Mouse (Mus musculus): ENCODE measurements at regions not wholly inside any gene's neighbourhood (a gene's known extent, or its start where the extent isn't known, plus 50 kb on each side); places are given as distances from the start of the nearest gene placed in this dataset.

- Histone ChIP-seq H3K4me1 (ENCODE audit: insufficient read depth, low read length) (no peaks in the 10 kb centered on the region), H3K36me3 (ENCODE audit: insufficient read depth, low read length) (no peaks in the 10 kb centered on the region), H3K4me3 (ENCODE audit: low read length) (no peak overlapping the region), H3K9ac (replicated peaks; ENCODE audit: low read length) (no peak overlapping the region), H3K27me3 (ENCODE audit: insufficient read depth, low read length) (no peaks in the 10 kb centered on the region), H3K4me2 (ENCODE audit: low read depth, low read length) (no peak overlapping the region), H3K9me3 (ENCODE audit: low read length) (no peaks in the 10 kb centered on the region), H3K27ac (no peak overlapping the region)
- 87% methylated on average over 5 of the region's 5 CpGs for WGBS
- no peak for ATAC-seq
- no peak for TF ChIP-seq CTCF (IDR thresholded peaks at IDR 0.05; ENCODE audit: low read depth)
- no peak for DNase-seq (ENCODE audit: low spot score)
Measured at GRCm38 (mm10) chr10:118797256-118797655, 72.8 kb downstream of the Dyrk2 start.

- ATAC-seq: no peak
- Histone ChIP-seq H3K9ac (replicated peaks; ENCODE audit: low read length) (no peak overlapping the region), H3K4me1 (ENCODE audit: insufficient read depth, low read length) (no peaks in the 10 kb centered on the region), H3K27me3 (ENCODE audit: insufficient read depth, low read length) (no peaks in the 10 kb centered on the region), H3K27ac (no peak overlapping the region), H3K4me2 (ENCODE audit: low read depth, low read length) (no peak overlapping the region), H3K36me3 (ENCODE audit: insufficient read depth, low read length) (no peaks in the 10 kb centered on the region), H3K9me3 (ENCODE audit: low read length) (no peaks in the 10 kb centered on the region), H3K4me3 (ENCODE audit: low read length) (no peak overlapping the region)
- 93% methylated on average over 8 of the region's 8 CpGs for WGBS
- DNase-seq (ENCODE audit: low spot score): no peak
- TF ChIP-seq CTCF (IDR thresholded peaks at IDR 0.05; ENCODE audit: low read depth): no peak
Measured at GRCm38 (mm10) chr10:118799767-118800166, 70.2 kb downstream of the Dyrk2 start.

GRCm38 (mm10) chr10:118803922-118804557 is 66.0 kb downstream of the Dyrk2 start:
- WGBS: 85% methylated on average over 20 of the region's 20 CpGs
- Histone ChIP-seq H3K9ac (replicated peaks; ENCODE audit: low read length) (no peak overlapping the region), H3K4me2 (ENCODE audit: low read depth, low read length) (no peak overlapping the region), H3K9me3 (ENCODE audit: low read length) (no peaks in the 10 kb centered on the region), H3K27me3 (ENCODE audit: insufficient read depth, low read length) (no peaks in the 10 kb centered on the region), H3K4me1 (ENCODE audit: insufficient read depth, low read length) (no peaks in the 10 kb centered on the region), H3K27ac (no peak overlapping the region), H3K36me3 (ENCODE audit: insufficient read depth, low read length) (no peaks in the 10 kb centered on the region), H3K4me3 (ENCODE audit: low read length) (no peak overlapping the region)
- DNase-seq (ENCODE audit: low spot score) (no peak), ATAC-seq (no peak)
- TF ChIP-seq CTCF (IDR thresholded peaks at IDR 0.05; ENCODE audit: low read depth): no peak

GRCm38 (mm10) chr10:118804574-118804973 is 65.4 kb downstream of the Dyrk2 start:
- ATAC-seq: no peak
- WGBS: 48% methylated on average over 5 of the region's 5 CpGs

More at GRCm38 (mm10) chr10:118804574-118804973, 65.4 kb downstream of the Dyrk2 start:
- Histone ChIP-seq H3K27ac (no peak overlapping the region), H3K9ac (replicated peaks; ENCODE audit: low read length) (no peak overlapping the region), H3K4me2 (ENCODE audit: low read depth, low read length) (no peak overlapping the region), H3K9me3 (ENCODE audit: low read length) (no peaks in the 10 kb centered on the region), H3K4me1 (ENCODE audit: insufficient read depth, low read length) (no peaks in the 10 kb centered on the region), H3K4me3 (ENCODE audit: low read length) (no peak overlapping the region), H3K36me3 (ENCODE audit: insufficient read depth, low read length) (no peaks in the 10 kb centered on the region), H3K27me3 (ENCODE audit: insufficient read depth, low read length) (no peaks in the 10 kb centered on the region)
- no peak for TF ChIP-seq CTCF (IDR thresholded peaks at IDR 0.05; ENCODE audit: low read depth)
- no peak for DNase-seq (ENCODE audit: low spot score)

Measured in hindbrain, postnatal 0 days (tissue).